Mouse (Mus musculus): Measurements from ENCODE around the gene Olfr351. TPM values are rescaled to one million over a fixed set of nuclear protein-coding genes. Genes with fewer than 3 reads are reported as not detected.

Gene Olfr351
- under 1 TPM in 1 of 2 experiments, not detected in 1; 0.17 TPM for total RNA-seq (2023)

DNA sequence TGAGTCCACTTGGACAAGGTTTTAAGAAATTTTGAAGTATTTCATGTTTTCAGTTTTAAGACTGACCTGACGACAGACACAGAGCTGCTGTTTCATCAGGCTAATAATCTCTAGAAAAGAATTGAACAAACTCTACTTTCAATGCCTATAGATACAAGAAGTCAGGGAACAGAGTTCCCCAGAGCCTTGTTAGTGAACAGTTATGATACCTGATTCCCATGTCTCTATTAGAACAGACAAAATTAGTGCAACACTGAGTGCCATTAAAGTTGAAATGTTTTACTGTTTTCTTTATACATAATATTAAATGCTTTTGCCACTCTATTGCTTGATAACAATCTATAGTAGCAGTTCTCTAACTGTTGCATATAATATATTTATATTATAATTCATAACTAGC is at the start of gene Olfr351:
Olfr351 (minus strand) TSS at position 101 of the 400 bp plus-strand sequence.

DNA sequence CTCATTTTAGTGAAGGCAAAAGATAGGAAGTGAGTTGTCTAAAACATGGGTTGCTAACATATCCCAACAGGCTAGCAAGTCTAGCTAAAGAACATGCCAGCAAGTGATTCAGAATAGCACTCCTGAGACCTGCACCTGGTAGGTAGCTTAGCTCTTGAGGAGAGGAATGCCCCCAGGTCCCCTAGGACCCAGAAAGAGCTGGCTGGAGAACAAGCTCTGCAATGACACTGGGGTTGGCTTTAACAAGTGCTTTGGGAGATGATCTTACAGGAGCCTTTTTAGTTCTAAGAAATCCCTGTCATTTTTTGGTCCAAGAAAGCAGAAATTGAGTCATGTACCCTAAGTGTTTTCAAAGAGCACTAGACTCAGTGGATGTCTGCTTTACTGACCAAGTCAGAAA is 42.9 kb upstream of the Olfr351 start, which contains the start of gene Olfr354:
Olfr354 (plus strand) TSS at position 301 of the 400 bp plus-strand sequence.

DNA sequence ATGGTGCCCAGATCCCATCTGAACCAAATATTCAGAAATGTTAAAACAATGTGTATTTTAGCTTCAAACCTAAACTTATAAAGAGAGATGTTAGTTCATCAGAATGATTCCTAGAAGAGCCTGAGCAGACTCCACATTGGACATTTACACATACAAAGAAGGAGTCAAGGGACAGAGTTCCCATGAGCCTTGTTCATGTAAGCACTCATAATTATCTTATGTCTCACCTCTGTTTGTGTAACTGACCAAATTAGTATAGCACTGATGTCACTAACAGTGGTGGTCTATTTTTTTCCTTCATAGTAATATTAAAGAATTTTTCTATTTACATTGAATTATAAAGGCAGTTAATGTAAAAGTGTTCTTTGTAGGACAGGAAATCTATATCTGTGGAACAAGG is 30.4 kb upstream of the Olfr351 start, which contains the start of gene Olfr353:
Olfr353 (minus strand) TSS at position 101 of the 400 bp plus-strand sequence.

DNA sequence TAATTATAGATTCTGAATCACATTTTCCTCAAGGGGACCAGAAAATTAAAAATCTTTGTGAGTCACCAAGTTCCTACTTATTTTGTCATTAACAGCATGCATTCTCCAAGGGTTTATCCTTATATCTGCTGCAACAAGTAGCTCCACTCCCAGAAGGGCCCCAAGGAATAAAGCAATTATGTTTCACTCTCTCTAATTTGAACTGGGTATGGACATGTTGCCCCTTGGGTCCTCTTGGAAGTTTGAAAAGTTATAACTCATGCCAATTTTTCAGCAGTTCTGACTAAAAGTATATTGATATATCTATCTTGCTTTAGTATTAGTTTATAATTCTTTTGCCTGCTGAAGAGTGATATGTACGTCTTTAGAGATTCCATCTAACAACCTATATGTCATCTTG is 5.7 kb upstream of the Olfr351 start, which contains the start of gene Olfr352:
Olfr352 (plus strand) TSS at position 301 of the 400 bp plus-strand sequence.

DNA sequence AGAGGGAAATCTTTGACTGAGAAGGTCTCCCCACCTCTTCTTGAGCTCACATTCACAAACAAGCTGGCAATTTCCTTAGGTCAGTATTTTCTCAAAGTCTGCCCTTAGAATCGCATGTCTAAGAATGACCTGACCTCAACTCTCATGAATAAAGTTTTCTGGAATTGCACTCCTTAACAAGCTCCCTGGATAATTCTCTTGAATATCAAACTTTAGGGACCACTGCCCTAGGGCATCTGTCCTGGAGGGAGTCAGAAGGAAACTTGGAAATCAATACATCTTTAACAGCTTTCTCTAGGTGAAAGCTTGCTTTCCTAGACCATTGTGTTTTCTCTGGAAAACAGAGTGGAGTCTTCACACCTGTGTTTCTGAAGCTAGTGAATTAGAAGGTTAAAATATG is 16.4 kb downstream of the Olfr351 start, which contains the start of gene Olfr350:
Olfr350 (plus strand) TSS at position 301 of the 400 bp plus-strand sequence.

DNA sequence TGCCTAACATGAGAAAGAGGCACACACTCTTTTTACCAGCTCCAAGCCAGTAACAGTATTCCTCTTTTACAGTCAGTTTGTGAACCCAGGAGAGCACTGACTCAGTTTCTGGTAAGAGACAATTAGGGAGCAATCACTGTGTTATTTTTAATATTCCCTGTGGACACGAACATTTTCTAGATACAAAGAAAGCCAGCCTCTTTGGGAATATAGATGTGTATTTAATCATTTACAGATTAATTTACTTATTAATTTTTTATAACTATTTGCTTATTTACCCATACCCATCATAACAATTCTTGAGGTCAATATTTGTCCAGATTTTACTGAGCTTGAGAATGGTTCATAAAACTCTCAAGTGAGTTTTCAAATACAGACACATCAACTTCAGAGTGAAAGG is 45.5 kb downstream of the Olfr351 start, which contains the start of gene Olfr3:
Olfr3 (minus strand) TSS at position 101 of the 400 bp plus-strand sequence.

Other genes starting within 250 kb of the Olfr351 start
- not detected for gene Olfr345, start 222.6 kb downstream of the Olfr351 start, total RNA-seq (2023)
- gene Olfr346, start 176.9 kb downstream of the Olfr351 start, total RNA-seq (2023) = not detected
- not detected for gene Olfr347, start 130.8 kb downstream of the Olfr351 start, total RNA-seq (2023)
- not detected for gene Olfr348, start 78.4 kb downstream of the Olfr351 start, total RNA-seq (2023)
- not detected for gene Olfr50, start 72.1 kb downstream of the Olfr351 start, total RNA-seq (2023)
- not detected for gene Olfr3, start 45.6 kb downstream of the Olfr351 start, total RNA-seq (2023)
- gene Olfr350, start 16.4 kb downstream of the Olfr351 start, total RNA-seq (2023) = not detected
- not detected for gene Olfr352, start 5.8 kb upstream of the Olfr351 start, total RNA-seq (2023)
- not detected for gene Olfr353, start 30.3 kb upstream of the Olfr351 start, total RNA-seq (2023)
- not detected for gene Olfr354, start 43.0 kb upstream of the Olfr351 start, total RNA-seq (2023)
- gene Olfr355, start 66.2 kb upstream of the Olfr351 start, total RNA-seq (2023) = not detected
- gene Olfr356, start 74.5 kb upstream of the Olfr351 start, total RNA-seq (2023) = not detected
- gene Olfr357, start 131.2 kb upstream of the Olfr351 start, total RNA-seq (2023) = not detected
- not detected for gene Olfr358, start 146.7 kb upstream of the Olfr351 start, total RNA-seq (2023)
- not detected for gene Olfr360, start 203.1 kb upstream of the Olfr351 start, total RNA-seq (2023)
- not detected for gene Olfr361, start 226.6 kb upstream of the Olfr351 start, total RNA-seq (2023)

Data from T-cell, adult 66 days (primary cell).